Mouse (Mus musculus): ENCODE measurements around the gene Tesc.
A peak's percentile ranks its signal among the peaks of the same experiment; 100 is the strongest.

Tesc gene

DNA sequence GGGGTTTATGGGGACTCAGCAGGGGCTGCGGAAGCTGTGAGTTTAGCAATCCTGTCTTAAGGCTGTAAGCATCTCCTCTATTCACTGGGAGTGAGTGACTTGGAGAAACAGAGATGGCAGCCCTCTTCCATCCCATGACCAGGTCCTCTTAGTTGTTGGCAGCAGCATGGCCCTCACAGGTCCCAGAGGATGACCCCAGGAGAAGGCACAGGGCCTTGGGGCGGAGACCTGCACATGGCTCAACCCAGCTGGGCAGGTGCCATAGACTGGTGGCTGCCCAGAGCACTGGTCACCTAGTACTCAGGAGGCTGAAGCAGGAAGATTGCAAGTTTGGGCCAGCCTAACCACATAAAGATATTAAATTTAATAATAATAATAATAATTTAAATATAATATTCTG, 11.9 kb upstream of the Tesc start:
- DNase-seq (ENCODE audit: low spot score), result no peak

- no peak for DNase-seq (ENCODE audit: low spot score)
Observed at GRCm38 (mm10) chr5:118017527-118017926, 10.0 kb upstream of the Tesc start.

GRCm38 (mm10) chr5:118019905-118020304, 7.6 kb upstream of the Tesc start:
- DNase-seq (ENCODE audit: low spot score), result no peak

DNA sequence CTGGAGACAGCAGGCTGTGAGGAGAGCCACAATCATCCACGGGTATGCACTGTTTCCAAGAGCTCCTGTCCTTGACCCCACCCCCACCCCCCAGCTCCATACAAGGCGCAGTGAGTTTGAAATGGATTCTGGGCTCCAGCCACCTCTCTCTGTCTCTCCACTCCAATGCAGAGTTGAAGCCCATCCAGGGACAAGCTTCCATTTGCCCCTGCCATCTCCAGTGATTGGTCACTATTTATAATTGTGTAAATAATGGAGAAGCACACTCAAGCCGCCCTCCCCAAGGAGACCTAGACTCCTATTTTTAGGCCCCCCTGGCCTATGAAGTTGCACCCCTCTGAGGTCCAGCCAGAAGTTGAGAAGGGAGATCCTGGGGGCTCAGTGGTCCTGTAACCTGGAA, 4.5 kb upstream of the Tesc start:
- DNase-seq (ENCODE audit: low spot score), result no peak

GRCm38 (mm10) chr5:118025880-118026279, 1.7 kb upstream of the Tesc start:
- no peak for DNase-seq (ENCODE audit: low spot score)

DNA sequence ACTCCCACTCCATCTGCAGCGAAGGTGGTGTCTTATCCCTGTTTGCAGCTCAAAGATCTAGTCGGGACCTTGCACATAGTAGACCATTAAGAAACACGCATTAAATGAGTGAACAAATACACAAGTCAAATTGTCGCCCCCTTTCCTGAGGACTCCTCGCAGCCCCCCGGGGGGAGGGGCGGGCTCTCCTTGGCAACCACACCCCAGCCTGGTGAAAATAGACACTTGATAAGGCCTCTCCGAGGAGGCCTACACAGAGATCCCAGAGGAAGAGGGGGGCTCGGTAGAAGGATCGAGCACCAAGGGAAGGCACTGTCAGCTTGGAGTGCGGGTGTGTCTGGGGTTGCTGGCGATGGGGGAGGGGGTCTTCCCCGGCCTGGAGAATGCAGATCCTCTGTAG, 1.2 kb upstream of the Tesc start:
- no peak for DNase-seq (ENCODE audit: low spot score)

DNA sequence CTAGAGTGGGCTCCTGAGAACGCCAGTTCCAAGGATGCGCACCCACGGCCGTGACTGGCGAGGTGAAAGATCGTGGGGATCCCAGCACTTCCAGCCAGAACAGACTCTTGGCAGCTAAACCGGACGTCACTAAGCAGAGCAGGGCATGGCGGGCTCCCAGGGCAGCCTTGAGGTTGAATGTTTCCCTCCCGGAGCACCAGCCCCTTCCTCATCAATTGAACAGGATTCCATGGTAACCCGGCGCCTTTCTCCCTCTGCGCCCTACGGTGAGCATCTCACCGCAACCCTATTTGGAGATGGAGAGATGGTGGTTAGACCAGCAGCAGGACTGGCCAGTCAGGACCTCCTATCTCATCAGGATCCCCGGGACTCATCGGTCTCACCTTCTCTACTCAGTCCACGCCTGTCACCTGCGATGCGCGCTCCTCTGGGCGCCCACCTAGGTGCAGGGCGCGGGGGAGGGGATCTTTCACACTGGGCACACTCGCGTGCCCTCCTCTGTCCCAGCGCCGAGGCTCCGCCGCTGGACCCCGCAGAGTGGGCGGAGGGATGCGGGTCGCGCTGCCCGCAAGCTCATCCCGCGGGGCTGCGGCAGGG, 344 bp upstream of the Tesc start:
- no peak for DNase-seq (ENCODE audit: low spot score)

GRCm38 (mm10) chr5:118028191-118029034, 870 bp downstream of the Tesc start:
- DNase-seq (ENCODE audit: low spot score), result no peak

DNA sequence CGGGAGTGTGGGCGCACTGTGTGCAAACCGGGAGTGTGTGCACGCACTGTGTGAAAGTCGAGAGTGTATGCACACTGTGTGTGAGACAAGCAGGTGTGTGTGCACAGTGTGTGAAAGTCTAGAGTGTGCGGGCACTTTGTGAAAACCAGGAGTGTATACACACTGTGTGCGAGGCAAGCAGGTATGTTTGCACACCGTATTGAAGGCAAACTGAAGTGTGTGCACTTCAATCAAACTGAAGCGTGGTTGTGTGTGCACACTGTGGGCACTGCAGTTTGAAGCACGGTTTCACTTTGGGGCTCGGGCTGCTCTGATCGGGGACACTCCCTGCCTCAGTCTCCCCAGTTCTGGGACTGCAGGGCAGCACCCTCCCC, 1.5 kb downstream of the Tesc start:
- no peak for DNase-seq (ENCODE audit: low spot score)

DNA sequence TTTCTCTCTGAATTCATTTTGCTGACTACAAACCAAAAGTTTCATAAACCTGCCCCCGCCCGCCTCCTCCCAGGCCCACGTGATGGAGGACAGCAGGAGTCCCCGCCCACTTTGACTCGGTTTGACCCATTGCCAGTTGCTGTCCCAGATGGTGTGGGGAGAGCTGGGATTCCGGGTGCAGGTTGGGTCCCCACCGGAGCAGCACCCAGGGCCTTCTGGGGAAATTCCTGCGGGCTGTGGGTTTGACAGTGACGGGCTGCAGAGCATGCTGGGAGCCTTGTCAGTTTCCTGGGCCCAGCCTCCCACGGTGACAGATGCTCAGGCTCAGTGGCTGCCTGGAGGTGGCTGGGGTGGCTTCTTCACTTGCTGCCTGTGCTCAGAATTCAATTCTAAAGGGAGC, 1.9 kb downstream of the Tesc start:
- DNase-seq (ENCODE audit: low spot score), result peak; percentile 68

- no peak for DNase-seq (ENCODE audit: low spot score)
Observed at GRCm38 (mm10) chr5:118030022-118030675, 2.6 kb downstream of the Tesc start.

GRCm38 (mm10) chr5:118031059-118031458, 3.5 kb downstream of the Tesc start:
- DNase-seq (ENCODE audit: low spot score), result no peak

DNA sequence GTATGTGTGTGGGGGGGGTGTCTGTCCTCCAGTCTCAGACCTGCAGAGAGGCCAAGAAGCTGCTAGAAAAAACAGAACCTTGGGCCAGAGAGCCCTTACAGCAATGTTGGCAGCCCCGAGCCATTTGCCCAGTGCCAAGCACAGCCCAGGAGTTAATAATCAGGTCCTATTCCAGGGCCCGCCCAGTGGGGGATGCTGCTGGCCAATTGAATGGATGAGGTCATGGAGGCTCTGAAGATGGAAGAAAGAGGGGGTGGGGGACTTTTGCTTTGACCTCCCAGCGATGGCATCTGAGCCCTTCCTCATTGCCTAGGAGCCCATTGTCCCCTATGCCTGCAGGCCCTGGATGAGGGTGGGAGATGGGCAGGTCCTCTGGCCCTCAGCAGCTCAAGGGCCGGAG, 4.0 kb downstream of the Tesc start:
- no peak for DNase-seq (ENCODE audit: low spot score)

DNA sequence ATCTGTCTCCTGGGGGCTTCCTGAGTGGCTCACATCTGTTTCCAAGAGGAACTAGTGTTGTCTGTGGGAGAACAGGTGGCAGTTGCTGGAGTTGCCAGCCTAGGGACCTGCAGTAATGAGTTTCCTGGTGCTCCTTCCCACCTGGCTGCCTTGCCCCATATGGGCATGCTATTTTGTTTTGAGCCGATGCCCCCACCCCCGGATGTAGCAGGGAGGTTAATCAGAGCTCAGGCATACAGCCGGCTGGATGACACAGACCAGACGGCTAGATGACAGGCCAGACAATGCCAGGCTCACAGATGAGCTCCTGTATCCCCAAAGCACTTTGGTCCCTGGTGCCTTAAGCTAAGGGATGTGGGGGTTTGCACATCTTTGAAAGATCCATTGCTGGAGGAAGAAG, 5.8 kb downstream of the Tesc start:
- no peak for DNase-seq (ENCODE audit: low spot score)

GRCm38 (mm10) chr5:118033740-118034139, 6.2 kb downstream of the Tesc start:
- no peak for DNase-seq (ENCODE audit: low spot score)

DNA sequence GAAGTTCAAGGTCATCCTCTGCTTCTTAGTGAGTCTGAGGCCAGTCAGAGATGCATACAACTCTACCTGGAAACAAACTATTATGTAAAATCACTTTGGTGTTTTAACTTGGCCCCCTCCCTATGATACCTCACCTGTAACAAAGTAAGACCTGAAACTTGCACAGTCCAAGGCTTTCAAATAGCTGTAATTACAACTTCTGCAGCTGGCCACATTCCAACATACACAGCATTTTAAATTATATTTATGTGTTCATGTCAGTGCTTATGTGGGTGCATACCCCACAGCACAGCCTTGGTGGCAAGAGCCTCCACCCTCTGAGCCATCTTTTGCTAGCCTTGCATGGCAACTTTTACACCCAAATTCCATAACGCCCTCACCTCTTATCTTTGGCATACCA, 7.1 kb downstream of the Tesc start:
- DNase-seq (ENCODE audit: low spot score), result no peak

DNA sequence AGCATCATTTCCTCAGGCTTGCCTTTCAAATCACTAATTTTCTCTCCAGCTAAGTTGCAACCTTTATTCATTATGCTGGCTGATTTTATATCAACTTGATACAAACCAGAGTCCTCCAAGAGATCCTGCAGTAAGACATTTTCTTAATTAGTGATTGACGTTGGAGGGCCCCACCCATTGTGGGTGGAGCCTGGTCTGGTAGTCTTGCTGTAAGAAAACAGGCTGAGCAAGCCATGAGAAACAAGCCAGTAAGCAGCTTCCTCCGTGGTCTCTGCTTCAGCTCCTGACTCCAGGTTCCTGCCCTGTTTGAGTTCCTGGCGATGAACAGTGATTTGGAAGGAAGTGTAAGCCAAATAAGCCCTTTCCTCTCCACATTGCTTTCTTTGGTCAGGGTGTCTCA, 8.2 kb downstream of the Tesc start:
- no peak for DNase-seq (ENCODE audit: low spot score)

DNA sequence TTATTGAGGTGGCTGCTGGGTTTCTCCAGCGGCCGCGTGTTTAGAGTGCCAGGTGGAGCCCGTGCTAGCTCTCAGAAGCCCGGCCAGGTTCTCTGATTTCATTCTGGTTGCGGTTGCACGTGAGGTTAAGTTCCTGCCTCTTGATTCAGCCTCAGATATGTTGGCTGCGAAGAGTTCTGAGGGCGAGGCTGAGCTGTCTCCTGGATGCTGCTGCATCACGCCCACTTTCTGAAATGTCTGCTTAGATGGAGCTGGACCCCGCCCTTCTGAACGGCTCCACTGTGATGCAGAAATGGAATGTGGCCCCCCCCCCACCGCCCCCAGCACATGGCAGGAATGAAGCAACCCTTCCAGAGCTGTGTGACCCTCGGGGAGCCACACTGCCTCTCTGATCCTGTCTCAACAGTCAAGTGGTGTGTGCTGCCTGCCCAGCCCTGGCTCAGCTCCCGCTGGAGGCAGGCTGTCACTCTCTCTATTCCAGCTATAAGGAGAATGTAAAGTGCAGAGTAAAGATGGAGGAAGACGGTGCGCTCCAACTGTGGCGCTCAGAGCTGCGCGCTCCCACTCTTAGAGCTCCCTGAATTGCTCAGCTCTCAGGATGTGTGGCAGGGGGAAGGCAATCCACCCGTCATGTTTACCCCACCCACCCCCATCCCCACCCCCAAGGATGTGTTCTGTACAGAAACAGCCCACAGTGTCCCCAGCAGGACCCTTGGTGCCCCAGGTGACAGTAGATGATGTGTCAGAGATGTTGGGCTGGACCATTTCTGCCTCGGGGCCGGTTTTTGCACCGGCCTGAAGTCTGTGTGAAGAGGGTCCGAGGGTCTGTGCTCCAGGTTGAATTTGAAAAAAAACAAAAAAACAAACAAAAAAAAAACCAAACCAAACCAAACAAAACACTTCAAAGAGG, 9.6 kb downstream of the Tesc start:
- DNase-seq (ENCODE audit: low spot score), result no peak

DNA sequence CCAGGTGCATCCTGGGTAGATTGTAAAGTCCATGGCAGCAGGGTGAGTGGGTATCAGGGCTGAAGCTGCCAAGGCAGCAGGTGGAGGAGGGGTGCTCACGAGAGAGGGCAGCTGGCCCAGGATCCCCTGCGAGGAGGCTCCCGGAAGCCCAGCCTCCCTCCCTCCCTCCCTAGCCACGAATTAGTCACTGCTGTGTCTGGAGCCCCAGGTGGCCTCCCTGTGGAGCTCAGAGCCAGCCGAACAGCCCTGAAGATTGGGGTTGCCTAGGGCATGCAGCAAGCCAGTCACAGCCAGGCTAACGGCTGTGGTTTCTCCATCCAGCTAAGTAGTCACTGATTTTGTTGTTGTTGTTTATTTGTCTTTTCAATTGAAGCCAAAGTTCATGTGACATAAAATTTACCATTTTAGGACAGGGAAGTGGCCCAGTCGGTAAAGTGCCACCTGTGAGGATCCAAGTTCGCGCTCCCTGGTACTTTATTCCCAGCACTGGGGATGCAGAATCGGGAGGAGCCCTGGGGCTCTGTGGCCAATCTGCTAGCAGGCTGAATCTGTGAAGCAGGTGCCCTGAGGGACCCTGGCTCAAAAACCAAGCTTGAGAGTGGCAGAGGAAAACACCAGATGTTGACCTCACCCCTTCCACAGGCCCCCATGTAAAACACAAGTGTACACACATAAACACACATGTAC, 10.4 kb downstream of the Tesc start:
- DNase-seq (ENCODE audit: low spot score), result no peak

DNA sequence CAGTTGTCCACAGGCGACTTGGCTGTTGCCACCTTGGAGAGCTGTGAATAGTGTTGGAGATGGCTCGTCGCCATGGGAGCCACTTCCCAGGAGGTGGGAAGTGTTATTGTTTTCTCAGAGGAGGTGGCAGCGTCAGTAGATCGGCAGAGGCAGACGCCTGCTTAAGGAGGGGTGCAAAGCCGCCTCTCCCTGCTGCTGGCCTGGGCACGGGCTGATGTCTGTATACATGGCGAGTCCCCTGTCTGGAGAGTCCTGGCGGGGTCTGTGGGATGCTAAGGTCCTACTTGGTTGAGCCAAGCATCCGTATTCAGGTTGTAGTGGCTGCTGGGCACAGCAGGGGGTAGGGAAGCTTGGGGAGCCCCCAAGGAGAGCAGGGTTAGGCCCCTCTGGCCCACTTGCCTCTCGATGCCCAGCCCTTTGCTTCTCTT, 11.7 kb downstream of the Tesc start:
- no peak for DNase-seq (ENCODE audit: low spot score)

- DNase-seq (ENCODE audit: low spot score), result no peak
Observed at GRCm38 (mm10) chr5:118042599-118042998, 15.1 kb downstream of the Tesc start.

DNA sequence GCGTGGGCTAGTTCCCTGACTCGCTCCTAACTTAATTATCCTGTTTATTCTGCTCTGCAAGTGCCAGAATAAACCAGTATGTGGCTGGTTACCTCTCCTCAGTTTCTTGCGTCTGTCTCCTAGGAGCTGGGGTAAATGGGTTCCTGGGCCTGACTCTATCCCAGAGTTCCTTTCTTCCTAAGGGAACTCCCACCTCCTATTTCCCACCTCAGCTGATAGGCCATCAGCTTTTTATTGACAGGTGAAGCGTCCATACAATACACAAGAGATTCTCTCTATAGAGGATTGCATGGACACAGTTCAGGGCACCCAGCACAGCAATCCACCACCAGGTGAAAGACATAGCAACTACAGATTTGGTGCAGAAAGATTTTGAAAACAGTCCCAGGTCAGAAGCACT, 16.2 kb downstream of the Tesc start:
- DNase-seq (ENCODE audit: low spot score), result no peak

Measured in layer of hippocampus, adult 9-10 months (tissue).